Mouse (Mus musculus) heart, embryonic 13.5 days (tissue): ENCODE data around the gene Nup133. TPM values are rescaled to one million over a fixed set of nuclear protein-coding genes. Genes with fewer than 3 reads are reported as not detected.
A peak's percentile ranks its signal among the peaks of the same experiment; 100 is the strongest.

Experiments
- ATAC-seq: fragments of 200-750 bp; cut with Nextera tagmentation; 2 replicates; pipeline ENCODE4 v1.8.0; 2017; ENCODE audit warnings: moderate TSS enrichment; ENCODE audit not compliant: insufficient number of reproducible peaks, low FRiP score, low TSS enrichment; ENCODE audit errors: extremely low read depth
- H3K27ac ChIP-seq: fragments of 300-500 bp; sonication (generic); replicated peaks from 2 replicates; pipeline ENCODE4 v1.5.1; 2015; ENCODE audit warnings: moderate library complexity, mild to moderate bottlenecking, inconsistent platforms
- H3K27me3 ChIP-seq: fragments of 300-500 bp; sonication (generic); replicated peaks from 2 replicates; pipeline ENCODE4 v1.6.1; 2015; ENCODE audit warnings: mild to moderate bottlenecking, inconsistent platforms
- H3K36me3 ChIP-seq: fragments of 300-500 bp; sonication (generic); 2 replicates; pipeline ENCODE4 v1.6.1; 2015; ENCODE audit warnings: mild to moderate bottlenecking, inconsistent platforms
- H3K4me1 ChIP-seq: fragments of 300-500 bp; sonication (generic); 2 replicates; pipeline ENCODE4 v1.6.1; 2015; ENCODE audit warnings: inconsistent platforms
- H3K4me2 ChIP-seq: fragments of 300-500 bp; sonication (generic); 2 replicates; pipeline ENCODE4 v1.6.1; 2015; ENCODE audit warnings: inconsistent platforms, mild to moderate bottlenecking, moderate library complexity
- H3K4me3 ChIP-seq: fragments of 300-500 bp; sonication (generic); 2 replicates; pipeline ENCODE4 v1.5.1; 2015; ENCODE audit warnings: moderate library complexity, mild to moderate bottlenecking, inconsistent platforms
- H3K9ac ChIP-seq: fragments of 300-500 bp; sonication (generic); 2 replicates; pipeline ENCODE4 v1.6.1; 2015; ENCODE audit warnings: inconsistent platforms, mild to moderate bottlenecking, moderate library complexity
- H3K9me3 ChIP-seq: fragments of 300-500 bp; sonication (generic); 2 replicates; pipeline ENCODE4 v1.6.1; 2016; ENCODE audit warnings: inconsistent platforms
- WGBS: fragments of 180-500 bp; shearing (Covaris S2); methylation state at CpG from one replicate; pipeline ENCODE4 v1.1.7; 2015; ENCODE audit warnings: mixed read lengths; 5-methylcytosine and 5-hydroxymethylcytosine counted together
- polyA plus RNA-seq: library from polyadenylated mRNA; unstranded; fragments of >200 nt; fragmentation: Nextera tagmentation; extraction: Ambion mirVana; gene quantifications from 2 replicates; pipeline ENCODE4 v1.2.1, GENCODE M21; 2015

Gene Nup133
- polyA plus RNA-seq, 1 experiment from 2014 or later, result 24.4 TPM

DNA sequence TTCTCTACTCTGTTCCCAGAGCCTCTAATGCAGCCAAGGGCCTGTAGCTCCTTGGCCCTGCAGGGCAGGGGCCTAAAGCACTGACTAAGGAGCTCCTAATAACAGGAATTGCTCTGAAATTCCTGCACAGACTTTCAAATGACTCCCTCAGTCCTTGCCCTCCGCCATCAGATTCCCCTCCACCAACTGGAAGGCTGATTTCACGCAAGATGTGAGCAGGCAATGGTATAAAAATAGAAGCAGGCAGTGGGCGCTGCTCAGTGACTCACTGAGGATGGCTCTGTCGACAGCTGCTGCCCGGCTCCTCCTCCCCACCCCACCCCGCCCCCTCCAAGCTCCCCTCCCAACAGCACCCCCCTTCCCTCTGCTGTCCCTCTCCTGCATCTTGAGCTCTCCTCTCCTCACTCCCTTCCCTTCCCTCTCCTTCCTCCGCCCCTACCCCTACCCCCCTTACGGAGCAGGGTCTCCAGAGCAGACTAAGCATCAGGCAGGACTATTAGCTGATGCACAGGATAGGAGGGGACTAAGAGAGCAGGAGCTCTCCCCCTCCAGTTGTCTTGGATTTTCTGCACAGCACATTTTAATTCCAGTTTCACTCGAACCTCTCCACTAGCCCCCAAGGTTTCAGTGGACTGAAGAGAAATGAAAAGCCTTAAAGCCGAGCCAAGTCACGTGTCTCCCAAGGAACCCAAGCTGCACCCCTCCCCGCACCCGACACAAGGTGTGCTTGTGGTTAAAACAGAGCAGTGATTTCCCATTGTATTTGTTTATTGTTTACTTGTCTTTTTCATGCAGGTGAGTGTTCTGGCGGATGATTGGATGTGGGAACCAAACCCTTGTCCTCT, 64.1 kb downstream of the Nup133 start:
- 8% methylated on average over 13 of the region's 14 CpGs for WGBS
- Histone ChIP-seq H3K27me3 (peaks cover 39% of the 10 kb centered on the region), H3K9me3 (no peaks in the 10 kb centered on the region), H3K36me3 (no peaks in the 10 kb centered on the region), H3K4me3 (no peak overlapping the region), H3K27ac (peak overlapping the region; percentile 60), H3K4me2 (peak overlapping the region; percentile 52), H3K9ac (peak overlapping the region; percentile 61), H3K4me1 (peaks cover 29% of the 10 kb centered on the region)
- no peak for ATAC-seq

DNA sequence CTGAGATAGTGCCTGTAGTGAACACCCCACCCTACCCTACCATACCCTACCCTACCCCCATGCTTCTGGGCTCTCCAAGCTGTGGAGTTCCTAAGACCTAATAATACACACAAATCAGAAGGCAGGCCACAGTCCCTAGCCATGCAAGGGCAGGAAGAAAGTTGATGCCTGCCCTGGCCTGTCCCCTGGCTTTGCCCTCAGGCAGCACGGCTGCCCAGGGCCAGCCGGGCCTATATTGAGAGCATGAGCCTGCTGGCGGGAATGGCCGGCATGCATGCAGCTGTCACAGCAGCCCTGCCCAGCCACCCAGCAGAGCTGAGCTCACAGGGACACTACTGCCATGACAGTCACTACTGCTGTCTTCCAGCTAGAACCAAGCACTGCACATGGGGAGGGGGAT, 66.0 kb downstream of the Nup133 start:
- Histone ChIP-seq H3K27ac (no peak overlapping the region), H3K4me3 (no peak overlapping the region), H3K27me3 (peaks cover 28% of the 10 kb centered on the region), H3K9ac (0 out of 2 replicates have a peak overlapping the region, but pooled peaks have one; percentile 24), H3K36me3 (no peaks in the 10 kb centered on the region), H3K9me3 (no peaks in the 10 kb centered on the region), H3K4me2 (no peak overlapping the region), H3K4me1 (peaks cover 29% of the 10 kb centered on the region)
- ATAC-seq, result no peak
- 64% methylated on average over 4 of the region's 4 CpGs for WGBS

DNA sequence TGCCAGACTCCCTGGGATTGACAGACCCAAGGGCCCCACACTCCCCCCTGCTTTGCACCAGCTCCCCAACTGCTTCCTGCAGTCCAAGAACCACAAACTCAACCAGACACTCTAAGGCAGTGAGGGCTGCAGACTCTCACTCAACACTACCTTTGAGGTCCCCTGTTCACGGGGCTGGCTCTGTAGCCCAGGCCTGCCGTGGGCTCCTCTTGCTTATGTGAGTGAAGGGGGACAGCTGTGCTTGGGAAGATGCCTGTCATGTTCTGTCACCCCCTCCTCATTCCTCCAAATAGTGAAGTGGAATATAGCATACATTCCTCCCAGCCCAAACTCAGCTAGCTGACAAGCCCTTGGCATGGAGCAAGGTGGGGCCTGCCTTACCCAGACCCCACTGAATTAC, 66.7 kb downstream of the Nup133 start:
- H3K27me3 ChIP-seq, result peaks cover 28% of the 10 kb centered on the region
- H3K4me2 ChIP-seq, result no peak overlapping the region
- no peak overlapping the region for H3K4me3 ChIP-seq
- H3K36me3 ChIP-seq, result no peaks in the 10 kb centered on the region
- H3K9ac ChIP-seq, result no peak overlapping the region
- ATAC-seq, result no peak
- H3K9me3 ChIP-seq, result no peaks in the 10 kb centered on the region
- 57% methylated on average over 2 of the region's 2 CpGs for WGBS
- H3K4me1 ChIP-seq, result peaks cover 29% of the 10 kb centered on the region
- H3K27ac ChIP-seq, result no peak overlapping the region

DNA sequence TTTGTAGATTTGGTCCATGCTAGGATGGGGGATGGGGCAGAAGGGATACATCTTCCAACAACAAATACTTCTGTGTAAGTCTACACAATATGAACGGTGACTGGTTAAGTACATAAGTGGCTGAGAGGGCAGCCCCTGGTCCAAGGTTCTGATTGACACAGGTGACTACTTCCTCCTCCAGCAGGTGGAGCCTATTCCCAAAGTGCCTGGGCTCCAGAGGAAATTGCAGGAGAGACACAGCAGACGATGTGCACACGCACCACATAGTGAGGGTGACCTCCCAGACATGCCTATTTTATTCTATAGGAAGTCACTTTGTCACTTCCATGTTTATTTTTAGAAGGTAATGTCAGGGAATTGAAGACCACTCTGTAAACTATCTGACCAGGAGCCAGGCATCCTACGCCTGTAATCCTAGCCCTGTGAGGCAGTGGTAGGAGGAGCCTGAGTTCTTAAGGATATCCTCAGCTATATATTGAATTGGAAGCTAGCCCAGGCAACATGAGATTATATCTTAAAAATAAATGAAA, 68.2 kb downstream of the Nup133 start:
- ATAC-seq, result no peak
- WGBS, result 33% methylated on average over 4 of the region's 4 CpGs
- no peaks in the 10 kb centered on the region for H3K9me3 ChIP-seq

DNA sequence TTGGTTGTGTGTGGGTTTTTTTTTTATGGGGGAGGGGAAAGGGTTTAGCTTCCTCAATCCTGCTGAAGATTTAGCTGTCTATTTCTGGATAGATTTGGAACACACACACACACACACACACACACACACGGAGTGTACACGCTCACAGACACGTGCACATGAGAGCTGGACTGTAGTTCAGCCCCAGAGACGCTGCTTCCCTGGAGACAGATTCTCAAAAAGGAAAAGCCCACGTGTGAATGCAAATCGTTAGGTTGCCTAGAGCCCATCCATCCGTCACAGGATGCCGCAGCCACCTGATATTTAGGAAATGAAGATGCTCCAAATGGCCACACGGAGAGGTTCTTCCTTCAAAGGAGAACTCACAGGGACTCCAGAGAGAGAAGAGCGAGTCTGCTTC, 68.8 kb downstream of the Nup133 start:
- Histone ChIP-seq H3K27me3 (peaks cover 12% of the 10 kb centered on the region), H3K4me3 (no peak overlapping the region), H3K9me3 (no peaks in the 10 kb centered on the region), H3K27ac (no peak overlapping the region), H3K4me2 (no peak overlapping the region), H3K36me3 (no peaks in the 10 kb centered on the region), H3K9ac (no peak overlapping the region), H3K4me1 (peaks cover 29% of the 10 kb centered on the region)
- ATAC-seq, result no peak
- WGBS, result 69% methylated on average over 10 of the region's 10 CpGs

More for the DNA sequence above, 68.2 kb downstream of the Nup133 start:
- no peak overlapping the region for H3K9ac ChIP-seq
- H3K4me1 ChIP-seq, result peaks cover 29% of the 10 kb centered on the region
- no peak overlapping the region for H3K4me2 ChIP-seq
- H3K27ac ChIP-seq, result no peak overlapping the region
- peaks cover 18% of the 10 kb centered on the region for H3K27me3 ChIP-seq
- H3K4me3 ChIP-seq, result no peak overlapping the region
- H3K36me3 ChIP-seq, result no peaks in the 10 kb centered on the region

DNA sequence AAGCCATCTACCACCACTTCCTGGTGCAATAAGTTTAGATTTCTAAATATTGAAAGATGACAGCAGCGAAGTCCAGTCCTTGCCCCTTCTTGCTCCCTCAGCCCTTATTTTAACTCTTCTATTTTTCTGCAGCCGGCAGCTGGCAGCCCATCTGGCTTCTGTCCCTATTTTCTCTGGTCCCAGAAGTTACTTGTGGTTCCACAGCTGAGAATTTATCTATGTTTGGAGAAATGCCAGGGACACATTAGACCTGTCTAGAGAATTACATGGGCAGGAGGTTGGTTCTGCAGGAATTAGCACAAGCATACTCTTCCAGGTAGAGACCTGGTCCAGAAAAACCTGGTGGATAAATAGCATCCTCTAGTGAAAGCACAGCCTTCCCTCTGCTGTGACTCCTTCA, 71.2 kb downstream of the Nup133 start:
- Histone ChIP-seq H3K4me1 (peaks cover 10% of the 10 kb centered on the region), H3K4me3 (no peak overlapping the region), H3K27ac (no peak overlapping the region), H3K27me3 (peaks cover 5% of the 10 kb centered on the region; the same call in 1 of the 2 replicates), H3K9ac (no peak overlapping the region), H3K4me2 (no peak overlapping the region), H3K36me3 (no peaks in the 10 kb centered on the region), H3K9me3 (no peaks in the 10 kb centered on the region)
- WGBS, result 51% methylated on average over 2 of the region's 2 CpGs
- no peak for ATAC-seq

DNA sequence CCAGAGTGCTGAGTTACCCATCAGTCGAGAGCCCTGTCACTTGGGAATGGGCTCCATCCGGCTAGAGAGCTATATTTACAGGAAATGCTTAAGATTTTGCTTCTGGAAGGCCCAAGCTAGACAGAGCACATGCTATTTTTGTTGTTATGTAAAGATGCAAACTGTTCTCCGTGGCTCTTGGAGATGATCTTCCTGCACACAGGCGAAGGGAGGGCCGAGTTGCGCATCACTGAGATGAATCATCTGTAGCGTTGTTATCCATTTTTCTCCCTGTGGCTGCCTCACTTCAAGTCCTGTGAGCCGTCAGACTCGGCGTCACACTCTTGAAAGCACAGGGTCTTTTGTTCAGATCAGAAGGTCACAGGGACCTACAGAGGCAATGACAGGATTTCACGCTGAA, 74.7 kb downstream of the Nup133 start:
- Histone ChIP-seq H3K9ac (no peak overlapping the region), H3K27ac (no peak overlapping the region), H3K9me3 (no peaks in the 10 kb centered on the region), H3K27me3 (no peaks in the 10 kb centered on the region), H3K4me1 (peaks cover 16% of the 10 kb centered on the region), H3K36me3 (no peaks in the 10 kb centered on the region), H3K4me3 (no peak overlapping the region), H3K4me2 (no peak overlapping the region)
- 63% methylated on average over 11 of the region's 11 CpGs for WGBS
- no peak for ATAC-seq

DNA sequence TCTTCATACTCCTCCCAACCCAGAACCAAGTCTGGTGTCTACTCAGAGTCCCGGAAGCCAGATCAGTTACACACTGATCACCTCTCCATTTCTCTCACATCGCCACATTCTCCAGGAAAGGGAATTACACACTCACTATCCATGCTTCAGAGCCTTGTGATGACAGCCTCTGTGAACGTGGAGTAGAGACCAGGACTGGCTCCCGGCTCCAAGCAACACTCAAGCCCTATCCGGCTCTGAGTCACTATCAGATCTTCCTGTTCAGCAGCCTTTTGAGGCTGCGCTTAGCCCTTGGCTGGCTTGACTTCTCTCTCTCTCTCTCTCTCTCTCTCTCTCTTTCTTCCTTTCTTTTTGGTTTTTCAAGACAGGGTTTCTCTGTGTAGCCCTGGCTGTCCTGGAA, 75.7 kb downstream of the Nup133 start:
- no peak overlapping the region for H3K9ac ChIP-seq
- 29% methylated on average over 6 of the region's 6 CpGs for WGBS
- H3K4me1 ChIP-seq, result peaks cover 16% of the 10 kb centered on the region
- H3K4me3 ChIP-seq, result no peak overlapping the region
- no peak overlapping the region for H3K4me2 ChIP-seq
- no peak for ATAC-seq
- no peaks in the 10 kb centered on the region for H3K27me3 ChIP-seq
- no peaks in the 10 kb centered on the region for H3K9me3 ChIP-seq
- no peak overlapping the region for H3K27ac ChIP-seq
- no peaks in the 10 kb centered on the region for H3K36me3 ChIP-seq

DNA sequence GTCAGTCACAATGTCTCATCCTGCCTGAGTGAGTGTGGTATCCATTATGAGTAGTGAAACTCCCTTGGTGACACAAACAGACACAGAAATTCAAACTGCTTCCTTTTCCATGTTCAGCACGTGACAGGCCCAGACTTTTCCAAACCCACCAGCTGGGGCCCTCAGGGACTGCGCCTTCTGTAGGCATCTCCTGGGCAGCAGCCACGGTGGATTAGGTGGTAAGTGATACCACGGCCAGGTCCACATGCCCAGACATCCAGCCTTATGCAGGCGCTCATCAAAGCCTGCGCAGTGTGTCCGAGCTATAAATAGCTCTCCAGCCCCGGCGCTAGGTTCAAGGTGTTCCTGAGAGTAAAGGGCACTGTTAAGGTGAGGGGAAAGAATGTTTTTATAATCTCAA, 77.0 kb downstream of the Nup133 start:
- Histone ChIP-seq H3K4me1 (peaks cover 16% of the 10 kb centered on the region), H3K9ac (no peak overlapping the region), H3K27me3 (no peaks in the 10 kb centered on the region), H3K4me2 (0 out of 2 replicates have a peak overlapping the region, but pooled peaks have one; percentile 14), H3K36me3 (no peaks in the 10 kb centered on the region), H3K4me3 (no peak overlapping the region), H3K27ac (peak overlapping the region; percentile 38), H3K9me3 (no peaks in the 10 kb centered on the region)
- WGBS, result 40% methylated on average over 9 of the region's 9 CpGs
- no peak for ATAC-seq

DNA sequence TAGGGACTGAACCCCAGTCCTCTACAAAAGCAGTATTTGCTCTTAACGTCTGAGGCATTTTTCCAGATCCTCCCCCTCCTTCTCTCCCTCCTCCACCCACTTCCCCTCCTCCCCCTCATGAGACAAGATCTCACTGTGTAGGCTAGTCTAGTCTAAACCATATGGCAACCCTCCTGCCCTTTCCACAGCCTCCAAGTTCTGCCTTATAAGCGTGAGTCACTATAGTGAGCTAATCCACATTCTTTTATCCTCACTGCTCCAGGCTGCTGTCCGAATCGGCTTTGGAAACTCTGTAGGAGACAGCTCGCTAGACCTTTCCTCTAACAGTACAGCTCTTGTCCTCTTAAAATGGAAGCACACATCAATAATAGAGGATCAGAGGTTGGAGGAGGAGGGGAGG, 82.1 kb downstream of the Nup133 start:
- Histone ChIP-seq H3K36me3 (no peaks in the 10 kb centered on the region), H3K4me1 (peaks cover 9% of the 10 kb centered on the region), H3K4me3 (no peak overlapping the region), H3K9ac (no peak overlapping the region), H3K27ac (no peak overlapping the region), H3K27me3 (peaks cover 31% of the 10 kb centered on the region), H3K9me3 (no peaks in the 10 kb centered on the region), H3K4me2 (no peak overlapping the region)
- no peak for ATAC-seq
- WGBS, result 30% methylated on average over 5 of the region's 5 CpGs

DNA sequence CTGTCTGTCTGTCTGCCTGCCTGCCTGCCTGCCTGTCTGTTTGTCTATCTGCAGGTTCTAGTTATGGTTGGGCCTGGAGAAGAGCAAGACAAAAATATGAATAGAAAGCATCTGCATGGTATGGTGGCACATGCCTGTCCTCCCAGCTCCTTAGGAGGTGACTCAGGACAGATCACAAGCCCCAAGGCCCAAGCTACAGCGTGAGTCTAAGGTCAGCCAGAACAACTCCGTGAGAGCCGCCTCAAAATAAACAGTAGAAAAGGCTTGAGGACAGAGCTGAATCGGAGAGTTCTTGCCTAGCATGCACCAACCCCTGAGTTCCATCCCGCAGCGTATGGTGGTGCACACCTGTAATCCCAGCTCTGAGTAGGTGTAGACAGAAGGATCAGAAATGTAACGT, 83.3 kb downstream of the Nup133 start:
- no peak overlapping the region for H3K9ac ChIP-seq
- H3K4me1 ChIP-seq, result peaks cover 7% of the 10 kb centered on the region
- peaks cover 41% of the 10 kb centered on the region for H3K27me3 ChIP-seq
- H3K27ac ChIP-seq, result no peak overlapping the region
- no peak overlapping the region for H3K4me2 ChIP-seq
- no peaks in the 10 kb centered on the region for H3K36me3 ChIP-seq
- WGBS, result 70% methylated on average over 7 of the region's 7 CpGs
- no peak overlapping the region for H3K4me3 ChIP-seq
- H3K9me3 ChIP-seq, result no peaks in the 10 kb centered on the region
- no peak for ATAC-seq

DNA sequence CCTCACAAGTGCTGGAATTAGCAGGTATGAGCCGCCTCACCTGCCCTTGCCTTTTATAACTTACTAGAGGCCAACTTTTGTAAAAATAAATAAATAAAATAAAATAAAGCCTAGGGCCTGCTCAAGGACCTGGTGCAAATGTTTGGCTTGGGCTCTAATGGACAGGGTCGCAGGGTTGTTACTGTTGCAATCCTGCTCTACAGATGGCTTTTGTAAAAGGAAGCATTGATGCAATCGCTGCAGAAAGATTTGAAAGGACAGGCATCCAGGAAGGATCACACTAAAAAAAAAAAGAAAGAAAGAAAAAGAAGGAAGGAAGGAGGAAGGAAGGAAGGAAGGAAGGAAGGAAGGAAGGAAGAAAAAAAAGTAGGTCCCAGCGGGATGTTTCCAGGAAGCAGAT, 88.7 kb downstream of the Nup133 start:
- peak overlapping the region; percentile 88 for H3K4me2 ChIP-seq
- H3K27me3 ChIP-seq, result peaks cover 42% of the 10 kb centered on the region
- no peak for ATAC-seq
- no peak overlapping the region for H3K27ac ChIP-seq
- H3K9me3 ChIP-seq, result no peaks in the 10 kb centered on the region
- WGBS, result 76% methylated on average over 4 of the region's 4 CpGs
- no peaks in the 10 kb centered on the region for H3K36me3 ChIP-seq
- peaks cover 21% of the 10 kb centered on the region for H3K4me1 ChIP-seq
- no peak overlapping the region; the same call in 1 of the 2 replicates for H3K9ac ChIP-seq
- peak overlapping the region; percentile 93 for H3K4me3 ChIP-seq
